ENCODE assay signal across 16 mouse cellular contexts in genomic region chr8:125718914-125719313, GRCm38 (mm10). TPM values are rescaled to one million over a fixed set of nuclear protein-coding genes. Genes with fewer than 3 reads are reported as not detected.
A peak's percentile ranks its signal among the peaks of the same experiment; 100 is the strongest.
DNase-seq lines count a peak whose midpoint lies in the region; ATAC-seq and TF ChIP-seq lines count a peak whose summit lies in the region.
"Had no signal": no experiment of that assay in that cellular context is flagged by ENCODE, and none has a peak within 500 bp of the region (broad histone marks: within the 10 kb centered on the region; RNA-seq: fewer than 3 reads in every experiment).

No protein-coding gene starts in this region.

- no peak for TF ChIP-seq POLR2A in heart, adult 2 months (IDR thresholded peaks at IDR 0.05; ENCODE audit: insufficient read depth, low read depth, low read length)

- peak; percentile 58 for TF ChIP-seq CTCF in heart, adult 2 months (IDR thresholded peaks at IDR 0.05)
- peak; percentile 65 for TF ChIP-seq CTCF in lung, postnatal 0 days (IDR thresholded peaks at IDR 0.05)

- H3K4me1 ChIP-seq in heart, adult 2 months (ENCODE audit: control insufficient read depth, insufficient read depth, low read length) = no peaks in the 10 kb centered on the region
- no peaks in the 10 kb centered on the region for H3K4me1 ChIP-seq in lung, postnatal 0 days (ENCODE audit: insufficient read depth, low read depth, low read length)
- H3K4me1 ChIP-seq in hindbrain, embryonic 11.5 days (replicated peaks; ENCODE audit: control insufficient read depth, insufficient read depth, low read length) = no peaks in the 10 kb centered on the region; the same call in 1 of the 2 replicates
- H3K4me1 ChIP-seq: embryonic facial prominence, embryonic 15.5 days had no signal

- H3K4me3 ChIP-seq in heart, adult 2 months = no peak overlapping the region
- H3K4me3 ChIP-seq in lung, postnatal 0 days (ENCODE audit: low read depth, low read length) = no peak overlapping the region
- H3K4me3 ChIP-seq in hindbrain, embryonic 11.5 days (ENCODE audit: low read depth, low read length) = no peak overlapping the region
- H3K4me3 ChIP-seq: embryonic facial prominence, embryonic 15.5 days; hindbrain, embryonic 13.5 days; midbrain, embryonic 13.5 days had no signal

- ATAC-seq in lung, postnatal 0 days = no peak
- ATAC-seq in hindbrain, embryonic 11.5 days (ENCODE audit: low FRiP score) = no peak
- ATAC-seq: midbrain, embryonic 13.5 days had no signal

- H3K9me3 ChIP-seq in lung, postnatal 0 days (ENCODE audit: low read length) = no peaks in the 10 kb centered on the region
- H3K9me3 ChIP-seq in hindbrain, embryonic 11.5 days (ENCODE audit: control insufficient read depth, low read length) = no peaks in the 10 kb centered on the region
- H3K9me3 ChIP-seq: embryonic facial prominence, embryonic 15.5 days; hindbrain, embryonic 13.5 days; midbrain, embryonic 13.5 days had no signal

- no peak for TF ChIP-seq EP300 in heart, adult 2 months (IDR thresholded peaks at IDR 0.05; ENCODE audit: insufficient read depth, low read depth, low read length)
- TF ChIP-seq EP300 in lung, postnatal 0 days (IDR thresholded peaks at IDR 0.05) = no peak

- H3K4me2 ChIP-seq in lung, postnatal 0 days (replicated peaks; ENCODE audit: low read depth, low read length) = no peak overlapping the region
- H3K4me2 ChIP-seq in hindbrain, embryonic 11.5 days (replicated peaks; ENCODE audit: low read depth, low read length) = no peak overlapping the region
- H3K4me2 ChIP-seq: embryonic facial prominence, embryonic 15.5 days; hindbrain, embryonic 13.5 days; midbrain, embryonic 13.5 days had no signal

- no peaks in the 10 kb centered on the region for H3K36me3 ChIP-seq in heart, adult 2 months (ENCODE audit: control insufficient read depth, insufficient read depth, low read length)
- H3K36me3 ChIP-seq in lung, postnatal 0 days (ENCODE audit: insufficient read depth, low read length) = no peaks in the 10 kb centered on the region
- no peaks in the 10 kb centered on the region for H3K36me3 ChIP-seq in hindbrain, embryonic 11.5 days (ENCODE audit: control insufficient read depth, insufficient read depth, low read length)
- H3K36me3 ChIP-seq: embryonic facial prominence, embryonic 15.5 days; hindbrain, embryonic 13.5 days; midbrain, embryonic 13.5 days had no signal

- intact Hi-C loops in heart, adult 2 months (cut with DNase I) = no loop called here
- intact Hi-C loops in heart, postnatal 10 days (cut with DNase I) = no loop called here

- WGBS in heart, adult 2 months = 72% methylated on average over 4 of the region's 4 CpGs
- WGBS in lung, postnatal 0 days = 63% methylated on average over 4 of the region's 4 CpGs
- 59% methylated on average over 4 of the region's 4 CpGs for WGBS in hindbrain, embryonic 11.5 days

- no peaks in the 10 kb centered on the region for H3K27me3 ChIP-seq in heart, adult 2 months (ENCODE audit: control insufficient read depth, insufficient read depth, low read length)
- no peaks in the 10 kb centered on the region for H3K27me3 ChIP-seq in lung, postnatal 0 days (replicated peaks; ENCODE audit: insufficient read depth, low read length)
- no peaks in the 10 kb centered on the region for H3K27me3 ChIP-seq in hindbrain, embryonic 11.5 days (ENCODE audit: control insufficient read depth, insufficient read depth, low read length)
- H3K27me3 ChIP-seq: embryonic facial prominence, embryonic 15.5 days; hindbrain, embryonic 13.5 days; midbrain, embryonic 13.5 days had no signal

- no peak overlapping the region for H3K27ac ChIP-seq in heart, adult 2 months
- no peak overlapping the region for H3K27ac ChIP-seq in lung, postnatal 0 days (ENCODE audit: low read length)
- no peak overlapping the region for H3K27ac ChIP-seq in hindbrain, embryonic 11.5 days (ENCODE audit: low read depth, low read length)
- H3K27ac ChIP-seq: embryonic facial prominence, embryonic 15.5 days; hindbrain, embryonic 13.5 days; midbrain, embryonic 13.5 days had no signal

- no peak overlapping the region for H3K9ac ChIP-seq in heart, adult 2 months (ENCODE audit: low read depth, low read length)
- H3K9ac ChIP-seq in lung, postnatal 0 days (replicated peaks; ENCODE audit: low read depth) = no peak overlapping the region
- no peak overlapping the region for H3K9ac ChIP-seq in hindbrain, embryonic 11.5 days (ENCODE audit: low read depth, low read length)
- H3K9ac ChIP-seq: embryonic facial prominence, embryonic 15.5 days; hindbrain, embryonic 13.5 days; midbrain, embryonic 13.5 days had no signal

- H3K79me2 ChIP-seq in heart, adult 2 months (replicated peaks; ENCODE audit: control insufficient read depth, insufficient read depth, low read length) = no peaks in the 10 kb centered on the region

- no peak for DNase-seq in heart, adult 2 months
- no peak for DNase-seq in heart, postnatal 10 days
- peak; percentile 14 for DNase-seq in lung, postnatal 0 days (ENCODE audit: low spot score)
- no peak for DNase-seq in lung, adult 18-20 months
- peak; percentile 20 for DNase-seq in T-cell, adult 2 months (ENCODE audit: low spot score)
- peak; percentile 64 for DNase-seq in naive thymus-derived CD4-positive, alpha-beta T cell, adult 2 months (ENCODE audit: low read depth)
- no peak for DNase-seq in embryo, embryonic 11 days
- DNase-seq in hindbrain, embryonic 11.5 days (ENCODE audit: low spot score) = no peak
- DNase-seq: adrenal gland, postnatal 10 days; cerebellum, adult 9-11 months; kidney, postnatal 36 days; right cerebral cortex, postnatal 4 days; thymus, postnatal 14 days had no signal

RNA-seq across cellular contexts. Expression of gene Ntpcr, which starts 10.8 kb away (rescaled TPM):
- total RNA-seq in heart, adult 2 months (2021) = 10 to 100 TPM; 12.3 to 13.9 TPM
- 20.8 TPM in 2 replicates for polyA plus RNA-seq in heart, adult 2 months (2012; rRNA removed)
- 10 to 100 TPM; 16.6 to 19.5 TPM for total RNA-seq in heart, postnatal 10 days (2021)
- 31.2 and 34.0 TPM in 2 replicates for polyA plus RNA-seq in lung, postnatal 0 days (2015; fragmentation: Nextera tagmentation; extraction: Ambion mirVana)
- 21.1 and 21.5 TPM in 2 replicates for polyA plus RNA-seq in hindbrain, embryonic 11.5 days (2014; fragmentation: Nextera tagmentation; extraction: Ambion mirVana)

RNA-seq across cellular contexts. Expression of gene Map10, which starts 49.3 kb away (rescaled TPM):
- 1 to 10 TPM; 4.9 to 5.9 TPM for total RNA-seq in heart, adult 2 months (2021)
- 1.5 and 2.6 TPM in 2 replicates for polyA plus RNA-seq in heart, adult 2 months (2012; rRNA removed)
- total RNA-seq in heart, postnatal 10 days (2021) = 1 to 10 TPM; 5.8 to 6.5 TPM
- polyA plus RNA-seq in lung, postnatal 0 days (2015; fragmentation: Nextera tagmentation; extraction: Ambion mirVana) = 3.6 and 3.7 TPM in 2 replicates
- 7.7 and 9.7 TPM in 2 replicates for polyA plus RNA-seq in hindbrain, embryonic 11.5 days (2014; fragmentation: Nextera tagmentation; extraction: Ambion mirVana)

Comparison
In these comparisons a context has a peak if more than half of its experiments do, and no peak if none do; other contexts are left out.
1. DNase-seq: peak in lung, postnatal 0 days (single experiment), T-cell, adult 2 months (single experiment) and naive thymus-derived CD4-positive, alpha-beta T cell, adult 2 months (single experiment); none in heart, adult 2 months (0 of 2), heart, postnatal 10 days (0 of 2), lung, adult 18-20 months (0 of 2), embryo, embryonic 11 days (single experiment) and hindbrain, embryonic 11.5 days (single experiment).